Mouse (Mus musculus) brain, embryonic 14.5 days (tissue): ENCODE data around the gene Gm20481.

Experiments
- CTCF ChIP-seq: fragments of 200-500 bp; IDR thresholded peaks from 2 replicates; pipeline ENCODE4 v1.5.1; 2012; ENCODE audit warnings: inconsistent platforms, mild to moderate bottlenecking, moderate library complexity, borderline replicate concordance; ENCODE audit not compliant: insufficient read depth, insufficient read length; ENCODE audit errors: extremely low read depth
- POLR2A ChIP-seq: fragments of 200-500 bp; IDR thresholded peaks from 2 replicates; pipeline ENCODE4 v1.6.1; 2012; ENCODE audit warnings: mild to moderate bottlenecking, inconsistent platforms, borderline replicate concordance; ENCODE audit not compliant: poor library complexity, insufficient read depth, insufficient read length, severe bottlenecking; ENCODE audit errors: extremely low read depth

- TF ChIP-seq CTCF (no peak), POLR2A (no peak)
These were observed 8.5 kb downstream of the Gm20481 start for GRCm38 (mm10) chr17:34978239-34978638.
